9 mouse cellular contexts compared by ENCODE assay signal in the genomic region with DNA sequence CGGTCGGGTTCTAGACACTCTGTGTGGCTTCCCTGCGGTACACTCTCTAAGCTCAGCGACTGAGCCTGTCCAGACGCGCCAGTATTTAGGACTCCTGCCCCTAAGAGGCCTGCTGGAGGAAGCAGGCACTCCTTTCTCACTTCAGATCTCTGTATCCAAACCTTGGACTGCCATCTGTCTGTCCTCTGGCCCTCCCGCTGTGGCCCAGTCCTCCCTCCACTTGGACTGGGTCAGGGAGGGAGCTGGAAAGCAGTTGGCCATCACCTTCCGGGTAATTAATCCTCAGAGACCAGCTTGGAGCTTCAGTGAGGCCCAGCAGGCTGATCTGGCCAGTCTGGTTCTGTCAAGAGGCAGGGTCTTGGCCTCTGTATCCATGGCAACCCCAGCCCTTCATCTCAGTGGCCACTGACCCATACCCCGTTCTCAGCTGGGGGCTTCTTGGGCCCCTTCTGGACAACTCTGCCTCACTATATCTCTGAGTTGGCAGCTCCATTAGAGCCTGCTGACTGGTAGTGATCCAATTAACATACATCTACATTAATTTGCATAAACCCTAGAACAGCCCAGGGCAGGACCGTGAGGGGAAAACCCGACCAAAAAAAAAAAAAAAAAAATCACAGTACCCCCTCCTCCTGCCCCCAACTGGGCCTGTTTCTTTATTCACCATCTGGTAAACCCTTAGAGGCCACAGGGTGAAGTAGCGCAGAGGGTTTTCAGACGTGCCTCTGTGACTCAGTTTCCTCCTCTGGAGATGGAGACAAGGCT. TPM values are rescaled to one million over a fixed set of nuclear protein-coding genes. Genes with fewer than 3 reads are reported as not detected.
A peak's percentile ranks its signal among the peaks of the same experiment; 100 is the strongest.
DNase-seq lines count a peak whose midpoint lies in the region; ATAC-seq lines count a peak whose summit lies in the region.
"Had no signal": no experiment of that assay in that cellular context is flagged by ENCODE, and none has a peak within 500 bp of the region (broad histone marks: within the 10 kb centered on the region; RNA-seq: fewer than 3 reads in every experiment).

No protein-coding gene starts in this region.

- no peaks in the 10 kb centered on the region for H3K27me3 ChIP-seq in hindbrain, embryonic 16.5 days (replicated peaks; ENCODE audit: control insufficient read depth, insufficient read depth, low read length)
- no peaks in the 10 kb centered on the region for H3K27me3 ChIP-seq in neural tube, embryonic 14.5 days (ENCODE audit: control insufficient read depth, insufficient read depth, low read length)

- peak overlapping the region; percentile 30 for H3K27ac ChIP-seq in hindbrain, embryonic 16.5 days (ENCODE audit: low read depth, low read length)
- peak overlapping the region; percentile 52 for H3K27ac ChIP-seq in neural tube, embryonic 14.5 days (ENCODE audit: low read depth, low read length)
- H3K27ac ChIP-seq: gastrocnemius, adult 2 months had no signal

- 7% methylated on average over 13 of the region's 13 CpGs for WGBS in hindbrain, embryonic 16.5 days
- WGBS in neural tube, embryonic 14.5 days: 6% methylated on average over 13 of the region's 13 CpGs

- H3K4me3 ChIP-seq in hindbrain, embryonic 16.5 days (ENCODE audit: low read length): no peak overlapping the region
- H3K4me3 ChIP-seq in neural tube, embryonic 14.5 days (ENCODE audit: low read depth, low read length): no peak overlapping the region
- H3K4me3 ChIP-seq: gastrocnemius, adult 2 months had no signal

- no peak overlapping the region for H3K4me2 ChIP-seq in hindbrain, embryonic 16.5 days (ENCODE audit: low read length)
- H3K4me2 ChIP-seq in neural tube, embryonic 14.5 days (ENCODE audit: low read depth, low read length): peak overlapping the region; percentile 5; the same call in 1 of the 2 replicates

- no peaks in the 10 kb centered on the region for H3K36me3 ChIP-seq in hindbrain, embryonic 16.5 days (ENCODE audit: control insufficient read depth, insufficient read depth, low read length)
- H3K36me3 ChIP-seq in neural tube, embryonic 14.5 days (ENCODE audit: control insufficient read depth, insufficient read depth, low read length): no peaks in the 10 kb centered on the region

- peak; percentile 31 to 53 for DNase-seq in kidney, postnatal 4 days
- no peak for DNase-seq in kidney, postnatal 25 days
- DNase-seq in embryo, embryonic 11.5 days (ENCODE audit: low read depth, low spot score): peak; percentile 46
- DNase-seq in spleen, postnatal 14 days (ENCODE audit: low spot score in 2 of 2): no peak
- no peak for DNase-seq in right cerebral cortex, adult 18-20 months
- DNase-seq: gastrocnemius, adult 2 months had no signal

- no peaks in the 10 kb centered on the region for H3K9me3 ChIP-seq in hindbrain, embryonic 16.5 days (ENCODE audit: control insufficient read depth, low read length)
- no peaks in the 10 kb centered on the region for H3K9me3 ChIP-seq in neural tube, embryonic 14.5 days (ENCODE audit: control insufficient read depth, low read length)

- H3K4me1 ChIP-seq in hindbrain, embryonic 16.5 days (ENCODE audit: control insufficient read depth, insufficient read depth, low read depth, low read length): peaks cover 35% of the 10 kb centered on the region
- peaks cover 37% of the 10 kb centered on the region for H3K4me1 ChIP-seq in neural tube, embryonic 14.5 days (ENCODE audit: control insufficient read depth, insufficient read depth, low read length)

- H3K9ac ChIP-seq in hindbrain, embryonic 16.5 days (ENCODE audit: low read depth, low read length): peak overlapping the region; percentile 19; the same call in 1 of the 2 replicates
- 0 out of 2 replicates have a peak overlapping the region, but pooled peaks have one; percentile 26 for H3K9ac ChIP-seq in neural tube, embryonic 14.5 days (replicated peaks; ENCODE audit: low read depth, low read length)

- peak; percentile 79 for ATAC-seq in hindbrain, embryonic 16.5 days
- ATAC-seq in neural tube, embryonic 14.5 days (ENCODE audit: low read depth): peak; percentile 39
- no peak for ATAC-seq in erythroblast, adult 5-6 weeks (replicated peaks; ENCODE audit: low FRiP score, poor library complexity, severe bottlenecking)

RNA-seq across cellular contexts. Expression of a gene that starts 27.0 kb away (rescaled TPM):
- polyA plus RNA-seq in hindbrain, embryonic 16.5 days (2015; fragmentation: Nextera tagmentation; extraction: Ambion mirVana): 2.4 and 6.6 TPM in 2 replicates
- polyA plus RNA-seq in neural tube, embryonic 14.5 days (2014; fragmentation: Nextera tagmentation; extraction: Ambion mirVana): 17.4 and 19.9 TPM in 2 replicates
- not detected in 2 replicates for total RNA-seq in erythroblast, adult 5-6 weeks (2015; ENCODE audit: low replicate concordance)
- total RNA-seq in erythroblast, adult 5-6 weeks (2017; ENCODE audit: low replicate concordance): not detected in 2 replicates

Comparison
In these comparisons a context has a peak if more than half of its experiments do, and no peak if none do; other contexts are left out.
1. DNase-seq: peak in kidney, postnatal 4 days (2 of 2) and embryo, embryonic 11.5 days (single experiment); none in kidney, postnatal 25 days (0 of 2), spleen, postnatal 14 days (0 of 2) and right cerebral cortex, adult 18-20 months (single experiment).